8 mouse cellular contexts compared by ENCODE assay signal in the genomic region with DNA sequence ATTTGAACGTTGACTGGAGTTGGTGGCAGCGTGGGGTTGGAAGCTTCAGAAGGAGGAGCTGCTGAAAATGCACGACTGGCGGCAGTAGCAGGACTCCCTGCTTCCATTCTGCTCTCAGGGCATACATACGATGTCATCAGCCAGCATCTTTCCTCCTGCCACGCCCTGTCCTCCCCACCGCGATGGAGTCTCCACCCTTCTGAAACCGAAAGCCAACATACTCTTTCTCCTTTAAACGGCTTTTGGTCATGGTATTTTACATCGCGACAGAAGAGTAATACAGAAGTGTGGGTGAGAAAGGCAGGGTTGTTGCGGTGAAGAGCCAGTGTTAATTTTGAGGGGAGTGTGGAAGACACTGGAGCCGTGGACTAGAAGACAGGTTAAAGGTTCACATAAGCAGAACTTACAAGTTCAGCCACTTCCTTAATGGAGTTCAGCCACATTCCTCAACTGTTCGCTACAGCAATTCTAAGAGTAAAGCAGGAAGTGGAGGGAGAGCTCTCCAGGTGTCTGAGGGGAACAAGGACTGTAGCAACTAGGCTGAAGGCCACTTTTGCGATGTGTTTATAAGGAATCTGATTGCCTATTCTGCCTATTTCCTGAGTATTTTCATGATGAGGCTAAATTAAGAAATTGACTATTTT. TPM values are rescaled to one million over a fixed set of nuclear protein-coding genes. Genes with fewer than 3 reads are reported as not detected.
A peak's percentile ranks its signal among the peaks of the same experiment; 100 is the strongest.
DNase-seq lines count a peak whose midpoint lies in the region; ATAC-seq and TF ChIP-seq lines count a peak whose summit lies in the region.

No protein-coding gene starts in this region.

- no peak for ATAC-seq in embryonic facial prominence, embryonic 15.5 days (ENCODE audit: insufficient number of reproducible peaks, low FRiP score, low TSS enrichment, low read depth)
- ATAC-seq in hindbrain, postnatal 0 days = no peak

- H3K36me3 ChIP-seq in E14TG2a.4 (ENCODE audit: insufficient read depth, low read length) = no peaks in the 10 kb centered on the region
- no peaks in the 10 kb centered on the region for H3K36me3 ChIP-seq in embryonic facial prominence, embryonic 15.5 days
- no peaks in the 10 kb centered on the region for H3K36me3 ChIP-seq in hindbrain, postnatal 0 days (ENCODE audit: insufficient read depth, low read length)
- no peaks in the 10 kb centered on the region for H3K36me3 ChIP-seq in spleen, adult 2 months (ENCODE audit: control insufficient read depth, insufficient read depth, low read length)

- H3K4me1 ChIP-seq in E14TG2a.4 (replicated peaks; ENCODE audit: low read depth, low read length) = peaks cover 32% of the 10 kb centered on the region
- peaks cover 5% of the 10 kb centered on the region; the same call in 1 of the 2 replicates for H3K4me1 ChIP-seq in embryonic facial prominence, embryonic 15.5 days
- peaks cover 3% of the 10 kb centered on the region; the same call in 1 of the 2 replicates for H3K4me1 ChIP-seq in hindbrain, postnatal 0 days (ENCODE audit: insufficient read depth, low read length)
- H3K4me1 ChIP-seq in spleen, adult 2 months (ENCODE audit: control insufficient read depth, insufficient read depth, insufficient read length) = peaks cover 5% of the 10 kb centered on the region; the same call in 1 of the 2 replicates

- peak; percentile 24 for DNase-seq in embryo, embryonic 10 days (ENCODE audit: low spot score)
- no peak for DNase-seq in embryo, embryonic 9.5 days (ENCODE audit: extremely low spot score)
- DNase-seq in hindbrain, postnatal 0 days (ENCODE audit: low spot score) = peak; percentile 3
- DNase-seq in lung, postnatal 10 days = peak; percentile 54
- DNase-seq in spleen, adult 2 months (ENCODE audit: low read depth in 1 of 2, low spot score in 2 of 2) = peak; percentile 19 to 41
- no peak for DNase-seq in layer of hippocampus, postnatal 25 days (ENCODE audit: extremely low spot score in 1 of 2, low spot score in 1 of 2)

- no peak for TF ChIP-seq CTCF in E14TG2a.4 (conservative IDR thresholded peaks at IDR 0.05; ENCODE audit: low read length)
- TF ChIP-seq CTCF in hindbrain, postnatal 0 days (IDR thresholded peaks at IDR 0.05; ENCODE audit: low read depth) = no peak
- TF ChIP-seq CTCF in spleen, adult 2 months (IDR thresholded peaks at IDR 0.05; ENCODE audit: extremely low read depth, insufficient read depth, insufficient read length, insufficient replicate concordance) = no peak

- 0 out of 2 replicates have a peak overlapping the region, but pooled peaks have one; percentile 12 for H3K9ac ChIP-seq in embryonic facial prominence, embryonic 15.5 days
- no peak overlapping the region for H3K9ac ChIP-seq in hindbrain, postnatal 0 days (replicated peaks; ENCODE audit: low read length)

- peak overlapping the region; percentile 44 for H3K4me2 ChIP-seq in embryonic facial prominence, embryonic 15.5 days (replicated peaks)
- H3K4me2 ChIP-seq in hindbrain, postnatal 0 days (ENCODE audit: low read depth, low read length) = peak overlapping the region; percentile 47

- no peaks in the 10 kb centered on the region for H3K27me3 ChIP-seq in E14TG2a.4 (ENCODE audit: insufficient read depth, low read length)
- H3K27me3 ChIP-seq in embryonic facial prominence, embryonic 15.5 days = no peaks in the 10 kb centered on the region
- H3K27me3 ChIP-seq in hindbrain, postnatal 0 days (ENCODE audit: insufficient read depth, low read length) = no peaks in the 10 kb centered on the region
- H3K27me3 ChIP-seq in spleen, adult 2 months (ENCODE audit: control insufficient read depth, insufficient read depth, low read length) = no peaks in the 10 kb centered on the region

- H3K27ac ChIP-seq in embryonic facial prominence, embryonic 15.5 days (replicated peaks) = peak overlapping the region; percentile 28; the same call in 1 of the 2 replicates
- no peak overlapping the region for H3K27ac ChIP-seq in hindbrain, postnatal 0 days
- peak overlapping the region; percentile 45 for H3K27ac ChIP-seq in spleen, adult 2 months (ENCODE audit: insufficient read depth, low read length)

- H3K9me3 ChIP-seq in E14TG2a.4 (ENCODE audit: low read length) = no peaks in the 10 kb centered on the region
- no peaks in the 10 kb centered on the region for H3K9me3 ChIP-seq in embryonic facial prominence, embryonic 15.5 days (replicated peaks)
- no peaks in the 10 kb centered on the region for H3K9me3 ChIP-seq in hindbrain, postnatal 0 days (ENCODE audit: low read length)

- peak overlapping the region; percentile 41 for H3K4me3 ChIP-seq in E14TG2a.4 (replicated peaks; ENCODE audit: low read length)
- H3K4me3 ChIP-seq in embryonic facial prominence, embryonic 15.5 days (replicated peaks) = peak overlapping the region; percentile 36
- peak overlapping the region; percentile 14 for H3K4me3 ChIP-seq in hindbrain, postnatal 0 days (ENCODE audit: low read length)
- H3K4me3 ChIP-seq in spleen, adult 2 months (ENCODE audit: extremely low read depth, insufficient read depth, insufficient read length) = peak overlapping the region; percentile 62

- TF ChIP-seq POLR2A in spleen, adult 2 months (IDR thresholded peaks at IDR 0.05; ENCODE audit: low read depth, low read length) = no peak

- 25% methylated on average over 16 of the region's 16 CpGs for WGBS in embryonic facial prominence, embryonic 15.5 days
- WGBS in hindbrain, postnatal 0 days = 38% methylated on average over 16 of the region's 16 CpGs
- 2% methylated on average over 16 of the region's 16 CpGs for WGBS in spleen, adult 2 months

RNA-seq across cellular contexts. Expression of gene Nipa2, which starts 6.1 kb away (rescaled TPM):
- 36.8 and 38.3 TPM in 2 replicates for polyA plus RNA-seq in embryonic facial prominence, embryonic 15.5 days (2015; fragmentation: Nextera tagmentation; extraction: Ambion mirVana)
- 26.1 and 29.4 TPM in 2 replicates for total RNA-seq in hindbrain, postnatal 0 days (2014; rRNA removed)
- 37.3 and 38.9 TPM in 2 replicates for polyA plus RNA-seq in hindbrain, postnatal 0 days (2015; fragmentation: Nextera tagmentation; extraction: Ambion mirVana)
- polyA plus RNA-seq in spleen, adult 2 months (2012; rRNA removed) = 7.1 and 16.1 TPM in 2 replicates
- 10 to 100 TPM; 50.9 to 51.0 TPM for total RNA-seq in layer of hippocampus, postnatal 25 days (2021)

RNA-seq across cellular contexts. Expression of gene Nipa1, which starts 51.4 kb away (rescaled TPM):
- 8.7 and 9.2 TPM in 2 replicates for polyA plus RNA-seq in embryonic facial prominence, embryonic 15.5 days (2015; fragmentation: Nextera tagmentation; extraction: Ambion mirVana)
- total RNA-seq in hindbrain, postnatal 0 days (2014; rRNA removed) = 43.5 and 48.0 TPM in 2 replicates
- polyA plus RNA-seq in hindbrain, postnatal 0 days (2015; fragmentation: Nextera tagmentation; extraction: Ambion mirVana) = 30.7 and 31.4 TPM in 2 replicates
- 2.1 and 2.3 TPM in 2 replicates for polyA plus RNA-seq in spleen, adult 2 months (2012; rRNA removed)
- total RNA-seq in layer of hippocampus, postnatal 25 days (2021) = 10 to 100 TPM; 59.8 to 63.3 TPM

Comparison
In these comparisons a context has a peak if more than half of its experiments do, and no peak if none do; other contexts are left out.
1. DNase-seq: peak in embryo, embryonic 10 days (single experiment), hindbrain, postnatal 0 days (single experiment), lung, postnatal 10 days (single experiment) and spleen, adult 2 months (2 of 2); none in embryo, embryonic 9.5 days (single experiment) and layer of hippocampus, postnatal 25 days (0 of 2).
2. Peak in every context shown above with its lines, with median percentiles within 50 percentile points of each other: H3K4me3 ChIP-seq.